Mouse (Mus musculus): ENCODE measurements at regions not wholly inside any gene's neighbourhood (a gene's known extent, or its start where the extent isn't known, plus 50 kb on each side); places are given as distances from the start of the nearest gene placed in this dataset.

DNA sequence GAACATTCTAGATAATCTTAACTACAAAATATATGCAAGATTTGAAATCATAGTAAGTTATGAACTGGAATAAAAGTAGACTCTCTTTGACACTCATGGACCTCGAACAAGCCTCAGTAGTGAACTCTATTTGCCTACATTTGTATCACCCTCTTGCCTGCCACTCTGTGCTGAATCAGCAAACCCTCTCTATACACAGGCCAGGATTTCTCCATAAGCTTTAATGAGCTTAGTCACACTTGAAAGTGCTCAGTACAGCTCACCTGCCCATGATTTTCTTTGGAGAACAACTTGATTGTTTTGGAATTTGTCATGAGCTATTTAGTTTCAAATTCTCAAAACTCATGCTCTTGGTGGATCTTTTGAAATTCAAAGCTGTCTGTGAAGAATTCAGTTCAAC lies 361.0 kb downstream of the Pdgfc start:
- TF ChIP-seq CTCF (IDR thresholded peaks at IDR 0.05; ENCODE audit: borderline replicate concordance, insufficient read depth, low read length) (no peak), POLR2A (IDR thresholded peaks at IDR 0.05; ENCODE audit: low read depth, low read length) (no peak)
